Mouse (Mus musculus): Measurements from ENCODE around the gene Apoa2.

GRCm38 (mm10) chr1:171249913-171250600 lies 25.2 kb downstream of the Apoa2 start, which contains the start of gene Adamts4:
- TF ChIP-seq MYOG (IDR thresholded peaks at IDR 0.05; ENCODE audit: control insufficient read depth in 1 of 3, insufficient read depth in 1 of 3, insufficient read length in 2 of 3, low read depth in 2 of 3) (no peak), TCF3 (IDR thresholded peaks at IDR 0.05; ENCODE audit: insufficient read length, low read depth) (no peak), POLR2A (IDR thresholded peaks at IDR 0.05; ENCODE audit: insufficient read length, low read depth) (peak; percentile 68), E2F4 (IDR thresholded peaks at IDR 0.05; ENCODE audit: insufficient read depth) (no peak), MAX (IDR thresholded peaks at IDR 0.05; ENCODE audit: low read depth) (no peak)

Measured in myocyte (in vitro differentiated cells).